Mouse (Mus musculus): ENCODE data around the gene Ctsz.

DNA sequence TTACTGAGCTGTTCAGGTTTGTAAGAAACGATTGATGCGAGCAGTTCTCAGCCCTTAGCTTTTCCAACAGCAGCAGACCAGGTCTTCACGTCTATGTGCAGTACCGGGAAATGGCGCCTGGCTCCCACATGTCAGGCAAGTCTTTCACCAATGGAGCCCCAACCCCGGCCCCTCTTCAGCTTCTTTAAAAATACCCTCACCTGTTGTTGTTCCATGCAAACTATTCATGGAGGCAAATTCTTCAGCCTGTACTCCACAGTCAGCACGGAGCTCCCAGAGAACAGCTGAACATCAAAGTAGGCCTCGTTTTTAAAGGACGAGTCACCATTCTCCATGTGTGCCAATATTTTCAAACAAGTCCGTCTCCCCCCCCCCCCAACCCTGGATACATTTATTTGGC, 42.2 kb downstream of the Ctsz start:
- TF ChIP-seq GATA1 (IDR thresholded peaks at IDR 0.05; ENCODE audit: borderline replicate concordance, low read length): no peak
- TF ChIP-seq FLI1 (IDR thresholded peaks at IDR 0.05; ENCODE audit: low read length): no peak

Data from megakaryocyte, embryonic 14.5 days (primary cell).